Mouse (Mus musculus): ENCODE results near the gene Olfr1279.
"Not testable (repeated sequence)": the region's sequence is repeated elsewhere in the genome, so short reads cannot be mapped to it uniquely, and the experiment has no call there.

Gene Olfr1279

GRCm38 (mm10) chr2:111300374-111300773, at the start of gene Olfr1279:
Gene Olfr1279, plus strand, starts transcription at chr2:111300635.
- DNase-seq: no peak

DNA sequence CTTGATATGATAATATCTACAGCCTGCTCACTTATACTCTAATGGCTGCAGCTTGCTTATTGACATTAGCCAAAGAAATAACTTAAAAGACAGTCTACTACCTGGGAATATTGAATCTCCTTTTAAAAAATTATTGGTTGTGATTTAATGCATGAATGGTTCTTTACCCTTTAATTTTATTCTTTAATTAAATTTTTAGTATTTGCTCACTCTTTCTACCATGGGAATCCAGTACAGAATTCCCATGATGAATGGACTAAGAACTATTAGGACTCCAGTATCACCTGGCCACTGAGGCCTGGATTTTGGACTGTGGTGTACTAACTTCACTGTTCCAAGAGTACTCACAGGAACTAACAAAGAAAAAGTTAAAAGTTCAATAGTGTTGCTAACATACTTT, 46.2 kb upstream of the Olfr1279 start, which contains the start of gene Olfr1276:
TSS of gene Olfr1276 (plus strand) at position 301 of the 400 bp plus-strand sequence.
- DNase-seq: no peak

DNA sequence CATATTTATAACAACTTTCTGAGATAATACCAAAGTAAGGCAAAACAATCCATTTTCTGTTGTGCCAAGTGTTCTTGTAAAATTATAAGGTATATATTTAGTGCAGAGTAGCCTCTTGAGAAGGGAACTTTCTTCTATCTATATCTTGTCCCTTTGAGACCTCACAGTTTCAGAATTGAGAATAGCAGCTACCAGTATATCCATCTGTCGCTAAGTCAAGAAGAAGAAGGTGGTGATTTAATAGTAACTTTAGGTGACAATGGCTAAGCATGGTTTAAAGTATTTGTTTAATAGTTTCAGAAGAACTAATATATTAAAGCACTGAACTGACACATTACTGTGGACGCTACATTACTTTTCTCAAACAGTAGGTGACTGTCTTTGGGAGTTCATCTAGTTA, 26.4 kb upstream of the Olfr1279 start, which contains the start of gene Olfr1277:
TSS of gene Olfr1277 (minus strand) at position 101 of the 400 bp plus-strand sequence.
- no peak for DNase-seq

GRCm38 (mm10) chr2:111289836-111290235, 10.6 kb upstream of the Olfr1279 start, which contains the start of gene Olfr1278:
Gene Olfr1278, plus strand, starts transcription at chr2:111290136.
- DNase-seq: no peak

DNA sequence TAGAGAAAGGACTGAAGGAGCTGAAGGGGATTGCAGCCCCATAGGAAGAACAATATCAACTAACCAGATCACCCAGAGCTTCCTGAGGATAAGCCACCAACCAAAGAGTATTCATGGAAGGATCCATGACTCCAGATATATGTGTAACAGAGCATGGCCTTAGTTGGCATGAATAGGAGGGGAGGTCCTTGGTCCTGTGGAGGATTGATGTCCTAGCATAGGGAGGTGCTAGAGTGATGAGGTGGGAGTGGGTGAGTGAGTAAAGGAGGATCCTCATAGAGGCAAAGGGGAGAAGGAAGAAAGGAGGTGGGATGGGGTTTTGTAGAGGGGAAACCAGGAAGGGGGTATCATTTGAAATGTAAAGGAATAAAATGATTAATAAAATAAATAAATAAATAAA, 1.9 kb upstream of the Olfr1279 start:
- no peak for DNase-seq

GRCm38 (mm10) chr2:111313717-111314116, 13.3 kb downstream of the Olfr1279 start, which contains the start of gene Olfr1280:
Gene Olfr1280, plus strand, starts transcription at chr2:111314017.
- DNase-seq: no peak

DNA sequence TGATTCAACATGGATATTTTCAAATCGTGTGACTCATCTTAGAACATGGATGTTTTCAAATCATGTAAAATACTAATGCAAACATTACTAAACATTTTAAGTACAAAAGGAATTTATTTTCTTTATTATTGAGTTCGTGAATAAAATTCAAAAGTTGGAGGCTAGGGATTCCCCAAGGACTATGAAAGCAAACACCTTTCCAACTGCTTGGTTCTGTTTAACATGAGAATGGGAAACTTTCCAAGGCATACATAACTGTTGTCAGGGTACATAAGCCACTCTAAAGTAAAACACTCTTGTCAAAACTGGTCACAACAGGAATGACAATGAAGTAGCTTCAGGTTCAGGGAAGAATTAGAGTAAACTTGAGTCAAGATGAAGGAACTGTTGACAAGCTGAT, 25.8 kb downstream of the Olfr1279 start, which contains the start of gene Olfr1281:
TSS of gene Olfr1281 (plus strand) at position 301 of the 400 bp plus-strand sequence.
- no peak for DNase-seq

GRCm38 (mm10) chr2:111333721-111334120, 33.3 kb downstream of the Olfr1279 start:
- not testable (repeated sequence) for DNase-seq

- no peak for DNase-seq
Measured at GRCm38 (mm10) chr2:111335976-111336375, 35.5 kb downstream of the Olfr1279 start, which contains the start of gene Olfr1282. Gene Olfr1282, minus strand, starts transcription at chr2:111336076.

Data from kidney, postnatal 25 days (tissue).